Mouse (Mus musculus) hindbrain, embryonic 13.5 days (tissue): ENCODE data around the gene Creb5. TPM values are rescaled to one million over a fixed set of nuclear protein-coding genes. Genes with fewer than 3 reads are reported as not detected.

ENCODE experiments used
- ATAC-seq: fragments of 200-750 bp; cut with Nextera tagmentation; 2 replicates; pipeline ENCODE4 v1.8.0; 2017; ENCODE audit warnings: moderate TSS enrichment; ENCODE audit not compliant: low FRiP score
- H3K27ac ChIP-seq: fragments of 300-500 bp; sonication (generic); 2 replicates; pipeline ENCODE4 v1.5.1; 2015; ENCODE audit warnings: inconsistent platforms, mild to moderate bottlenecking, moderate library complexity
- H3K27me3 ChIP-seq: fragments of 300-500 bp; sonication (generic); 2 replicates; pipeline ENCODE4 v1.6.1; 2015; ENCODE audit warnings: mild to moderate bottlenecking, inconsistent platforms
- H3K36me3 ChIP-seq: fragments of 300-500 bp; sonication (generic); 2 replicates; pipeline ENCODE4 v1.6.1; 2015; ENCODE audit warnings: mild to moderate bottlenecking, inconsistent platforms
- H3K4me1 ChIP-seq: fragments of 300-500 bp; sonication (generic); replicated peaks from 2 replicates; pipeline ENCODE4 v1.6.1; 2015; ENCODE audit warnings: inconsistent platforms
- H3K4me2 ChIP-seq: fragments of 300-500 bp; sonication (generic); 2 replicates; pipeline ENCODE4 v1.6.1; 2015; ENCODE audit warnings: inconsistent platforms, mild to moderate bottlenecking, moderate library complexity
- H3K4me3 ChIP-seq: fragments of 300-500 bp; sonication (generic); 2 replicates; pipeline ENCODE4 v1.5.1; 2015; ENCODE audit warnings: mild to moderate bottlenecking, inconsistent platforms
- H3K9ac ChIP-seq: fragments of 300-500 bp; sonication (generic); 2 replicates; pipeline ENCODE4 v1.6.1; 2015; ENCODE audit warnings: mild to moderate bottlenecking, inconsistent platforms
- H3K9me3 ChIP-seq: fragments of 300-500 bp; sonication (generic); 2 replicates; pipeline ENCODE4 v1.6.1; 2016; ENCODE audit warnings: inconsistent platforms
- WGBS: fragments of 180-500 bp; shearing (Covaris S2); methylation state at CpG from one replicate; pipeline ENCODE4 v1.1.7; 2015; 5-methylcytosine and 5-hydroxymethylcytosine counted together
- polyA plus RNA-seq: library from polyadenylated mRNA; unstranded; fragments of >200 nt; fragmentation: Nextera tagmentation; extraction: Ambion mirVana; gene quantifications from 2 replicates; pipeline ENCODE4 v1.2.1, GENCODE M21; 2015

The Creb5 gene
- polyA plus RNA-seq, 1 experiment from 2014 or later, result 4.1 TPM

GRCm38 (mm10) chr6:53714908-53715321, 427.8 kb downstream of the Creb5 start:
- WGBS, result 93% methylated on average over 9 of the region's 9 CpGs
- ATAC-seq, result no peak
- H3K4me2 ChIP-seq, result no peak overlapping the region

DNA sequence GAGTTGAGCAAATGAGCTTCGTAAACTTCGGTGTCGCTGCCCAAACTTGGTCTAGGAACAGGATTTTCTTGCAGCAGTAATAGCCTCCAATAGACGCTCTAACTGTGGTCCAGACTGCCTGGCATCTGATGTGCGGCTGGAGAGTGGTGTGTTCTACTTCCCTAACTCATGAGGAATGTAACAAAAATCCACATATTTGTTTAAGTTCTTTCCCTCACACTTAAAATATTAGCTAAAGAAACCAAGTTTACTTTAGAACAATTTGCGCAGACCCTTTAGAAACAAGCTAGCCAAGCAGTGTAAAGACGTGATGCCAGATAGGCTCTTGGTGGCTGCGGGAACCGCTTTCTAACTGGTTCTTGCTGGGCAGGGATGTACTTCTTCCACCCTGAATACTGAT, 428.9 kb downstream of the Creb5 start:
- WGBS, result 96% methylated on average over 9 of the region's 9 CpGs
- no peaks in the 10 kb centered on the region for H3K36me3 ChIP-seq
- no peak overlapping the region for H3K4me2 ChIP-seq
- no peaks in the 10 kb centered on the region for H3K9me3 ChIP-seq
- no peak overlapping the region for H3K27ac ChIP-seq
- no peak overlapping the region for H3K9ac ChIP-seq
- no peak for ATAC-seq
- no peaks in the 10 kb centered on the region for H3K4me1 ChIP-seq
- H3K4me3 ChIP-seq, result no peak overlapping the region
- peaks cover 3% of the 10 kb centered on the region; the same call in 1 of the 2 replicates for H3K27me3 ChIP-seq

More at GRCm38 (mm10) chr6:53714908-53715321, 427.8 kb downstream of the Creb5 start:
- Histone ChIP-seq H3K36me3 (no peaks in the 10 kb centered on the region), H3K4me3 (no peak overlapping the region), H3K9me3 (no peaks in the 10 kb centered on the region), H3K27ac (no peak overlapping the region), H3K4me1 (no peaks in the 10 kb centered on the region), H3K9ac (no peak overlapping the region), H3K27me3 (peaks cover 3% of the 10 kb centered on the region; the same call in 1 of the 2 replicates)

DNA sequence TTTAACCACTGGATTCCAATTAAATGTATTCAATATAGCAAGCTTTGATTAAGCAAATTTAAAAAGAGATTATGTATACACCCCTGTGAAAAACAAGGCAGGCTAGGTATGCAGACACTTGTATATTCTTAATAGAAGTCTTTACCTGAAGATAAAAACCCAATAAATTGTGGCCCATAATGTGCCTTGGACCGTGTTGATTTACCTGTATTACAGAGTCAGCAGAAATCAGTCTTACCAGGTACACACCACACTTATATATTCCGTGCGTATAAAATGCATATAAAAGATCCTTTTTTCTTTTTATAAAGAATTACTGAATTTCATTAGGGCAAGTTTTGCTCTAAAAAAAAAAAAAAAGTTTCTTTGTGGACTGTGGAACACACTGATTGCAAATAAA, 432.9 kb downstream of the Creb5 start:
- Histone ChIP-seq H3K4me2 (no peak overlapping the region), H3K9ac (no peak overlapping the region), H3K4me1 (no peaks in the 10 kb centered on the region), H3K36me3 (no peaks in the 10 kb centered on the region), H3K27me3 (peaks cover 16% of the 10 kb centered on the region), H3K9me3 (no peaks in the 10 kb centered on the region), H3K4me3 (no peak overlapping the region), H3K27ac (no peak overlapping the region)
- WGBS, result 91% methylated on average over 3 of the region's 3 CpGs
- ATAC-seq, result no peak

DNA sequence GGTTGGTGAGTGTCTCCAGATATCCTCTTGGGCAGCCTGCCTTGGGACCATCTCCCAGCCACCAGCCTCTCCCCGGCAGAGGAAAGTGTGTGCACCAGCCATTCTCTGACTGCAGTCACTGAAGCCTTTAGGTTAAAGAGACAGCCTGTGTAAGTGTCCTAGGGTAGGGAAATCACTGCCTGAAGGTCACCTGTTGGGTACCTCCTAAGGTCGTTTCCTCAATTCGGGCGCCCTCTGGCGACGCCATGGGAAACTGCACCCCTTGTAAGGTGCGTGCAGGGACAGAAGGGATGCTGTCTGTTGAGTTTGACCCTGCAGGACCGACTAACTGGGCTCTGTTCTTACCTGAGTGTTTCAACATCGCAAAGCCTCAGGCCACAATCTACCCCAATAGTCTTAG, 434.5 kb downstream of the Creb5 start:
- no peak for ATAC-seq
- H3K4me1 ChIP-seq, result no peaks in the 10 kb centered on the region
- WGBS, result 13% methylated on average over 9 of the region's 9 CpGs
- no peaks in the 10 kb centered on the region for H3K9me3 ChIP-seq
- H3K9ac ChIP-seq, result no peak overlapping the region
- H3K36me3 ChIP-seq, result no peaks in the 10 kb centered on the region
- no peak overlapping the region for H3K4me2 ChIP-seq
- H3K27ac ChIP-seq, result no peak overlapping the region
- peaks cover 16% of the 10 kb centered on the region for H3K27me3 ChIP-seq
- no peak overlapping the region for H3K4me3 ChIP-seq

- no peaks in the 10 kb centered on the region for H3K36me3 ChIP-seq
- ATAC-seq, result no peak
- H3K9me3 ChIP-seq, result no peaks in the 10 kb centered on the region
- WGBS, result 84% methylated on average over 4 of the region's 4 CpGs
- H3K4me2 ChIP-seq, result no peak overlapping the region
- H3K4me1 ChIP-seq, result no peaks in the 10 kb centered on the region
- peaks cover 16% of the 10 kb centered on the region for H3K27me3 ChIP-seq
- no peak overlapping the region for H3K4me3 ChIP-seq
- no peak overlapping the region for H3K9ac ChIP-seq
- no peak overlapping the region for H3K27ac ChIP-seq
Measured at GRCm38 (mm10) chr6:53722694-53723093, 435.6 kb downstream of the Creb5 start.

GRCm38 (mm10) chr6:53730487-53730886, 443.4 kb downstream of the Creb5 start:
- Histone ChIP-seq H3K4me3 (no peak overlapping the region), H3K27ac (no peak overlapping the region), H3K27me3 (no peaks in the 10 kb centered on the region), H3K9ac (no peak overlapping the region), H3K4me2 (no peak overlapping the region), H3K9me3 (no peaks in the 10 kb centered on the region), H3K36me3 (no peaks in the 10 kb centered on the region), H3K4me1 (no peaks in the 10 kb centered on the region)
- ATAC-seq, result no peak
- WGBS, result 77% methylated on average over 7 of the region's 7 CpGs

- no peak overlapping the region for H3K27ac ChIP-seq
- no peak overlapping the region for H3K4me2 ChIP-seq
- no peak overlapping the region for H3K9ac ChIP-seq
- ATAC-seq, result no peak
- H3K4me3 ChIP-seq, result no peak overlapping the region
- WGBS, result 83% methylated on average over 5 of the region's 5 CpGs
- no peaks in the 10 kb centered on the region for H3K4me1 ChIP-seq
- no peaks in the 10 kb centered on the region for H3K36me3 ChIP-seq
- no peaks in the 10 kb centered on the region for H3K27me3 ChIP-seq
- H3K9me3 ChIP-seq, result no peaks in the 10 kb centered on the region
Measured at GRCm38 (mm10) chr6:53730996-53731485, 444.0 kb downstream of the Creb5 start.

DNA sequence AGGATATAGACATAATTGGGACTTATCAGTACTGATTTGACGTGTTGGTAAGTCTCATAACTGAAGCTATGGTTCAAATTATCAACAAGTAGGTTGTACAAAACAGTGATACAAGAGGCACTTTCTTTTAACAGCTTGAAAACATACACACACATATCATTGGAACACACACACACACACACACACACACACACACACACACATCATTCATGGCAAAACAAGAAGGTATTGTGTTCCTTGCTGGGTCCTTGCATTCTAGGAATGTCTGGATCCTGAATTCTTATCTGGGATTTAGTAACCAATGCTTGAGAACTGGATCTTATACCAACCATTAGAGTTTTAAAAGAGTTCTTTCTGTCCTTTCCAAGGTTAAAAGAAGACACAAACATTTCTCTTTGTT, 446.5 kb downstream of the Creb5 start:
- H3K27me3 ChIP-seq, result no peaks in the 10 kb centered on the region
- no peaks in the 10 kb centered on the region for H3K36me3 ChIP-seq
- no peaks in the 10 kb centered on the region for H3K4me1 ChIP-seq
- WGBS, result 81% methylated on average over 1 of the region's 1 CpGs
- no peaks in the 10 kb centered on the region for H3K9me3 ChIP-seq
- H3K4me3 ChIP-seq, result no peak overlapping the region
- no peak overlapping the region for H3K27ac ChIP-seq
- no peak for ATAC-seq
- H3K4me2 ChIP-seq, result no peak overlapping the region
- H3K9ac ChIP-seq, result no peak overlapping the region

DNA sequence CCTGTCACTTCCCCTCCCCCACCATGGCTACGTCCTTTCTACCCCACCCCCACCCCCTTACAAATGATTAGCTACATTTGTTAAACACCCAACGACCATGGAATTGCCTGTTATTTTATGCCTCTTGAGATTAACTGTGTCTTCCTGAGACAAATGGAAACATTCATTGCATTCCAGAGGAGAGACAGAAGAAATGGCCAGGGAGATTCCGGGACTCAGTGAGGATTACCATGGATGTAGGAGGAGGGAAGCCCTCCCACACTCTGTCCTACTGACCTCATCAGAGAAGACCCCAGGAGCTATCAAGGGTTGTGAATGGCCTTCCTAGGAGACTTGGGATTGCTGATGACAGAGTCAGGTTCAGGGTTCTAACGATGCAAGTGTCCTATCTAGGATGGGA, 446.9 kb downstream of the Creb5 start:
- H3K4me3 ChIP-seq, result no peak overlapping the region
- no peak overlapping the region for H3K9ac ChIP-seq
- no peaks in the 10 kb centered on the region for H3K36me3 ChIP-seq
- WGBS, result 31% methylated on average over 4 of the region's 4 CpGs
- H3K27ac ChIP-seq, result no peak overlapping the region
- no peaks in the 10 kb centered on the region for H3K27me3 ChIP-seq
- no peaks in the 10 kb centered on the region for H3K4me1 ChIP-seq
- no peak overlapping the region for H3K4me2 ChIP-seq
- H3K9me3 ChIP-seq, result no peaks in the 10 kb centered on the region
- no peak for ATAC-seq

DNA sequence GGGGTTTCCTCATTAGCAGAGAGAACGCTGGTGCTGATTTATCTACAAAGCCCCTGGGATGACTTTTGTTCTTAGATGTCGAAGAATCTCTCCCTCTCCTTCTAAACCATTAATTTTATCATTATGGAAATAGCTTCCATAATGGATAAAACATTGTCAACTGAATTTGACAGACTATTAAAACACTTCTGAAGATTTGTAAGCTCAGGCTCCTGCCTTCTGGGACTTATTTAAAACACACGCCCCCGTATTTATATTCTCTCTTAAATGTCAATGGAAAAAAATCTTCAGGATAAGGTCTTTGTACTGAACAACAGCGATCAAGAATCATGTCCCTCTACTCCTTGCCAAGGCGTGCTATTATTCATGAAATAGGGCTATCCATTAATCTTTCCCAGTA, 448.6 kb downstream of the Creb5 start:
- H3K27ac ChIP-seq, result no peak overlapping the region
- H3K9me3 ChIP-seq, result no peaks in the 10 kb centered on the region
- H3K36me3 ChIP-seq, result no peaks in the 10 kb centered on the region
- H3K4me1 ChIP-seq, result no peaks in the 10 kb centered on the region
- WGBS, result 63% methylated on average over 6 of the region's 6 CpGs
- no peak overlapping the region for H3K4me3 ChIP-seq
- no peak overlapping the region for H3K4me2 ChIP-seq
- no peak for ATAC-seq
- no peaks in the 10 kb centered on the region for H3K27me3 ChIP-seq
- no peak overlapping the region for H3K9ac ChIP-seq

- H3K9ac ChIP-seq, result no peak overlapping the region
- no peak overlapping the region for H3K4me2 ChIP-seq
- H3K27ac ChIP-seq, result no peak overlapping the region
- no peak for ATAC-seq
- H3K4me3 ChIP-seq, result no peak overlapping the region
- H3K9me3 ChIP-seq, result no peaks in the 10 kb centered on the region
- H3K4me1 ChIP-seq, result no peaks in the 10 kb centered on the region
- no peaks in the 10 kb centered on the region for H3K36me3 ChIP-seq
- H3K27me3 ChIP-seq, result no peaks in the 10 kb centered on the region
Measured at GRCm38 (mm10) chr6:53738206-53738605, 451.1 kb downstream of the Creb5 start.

DNA sequence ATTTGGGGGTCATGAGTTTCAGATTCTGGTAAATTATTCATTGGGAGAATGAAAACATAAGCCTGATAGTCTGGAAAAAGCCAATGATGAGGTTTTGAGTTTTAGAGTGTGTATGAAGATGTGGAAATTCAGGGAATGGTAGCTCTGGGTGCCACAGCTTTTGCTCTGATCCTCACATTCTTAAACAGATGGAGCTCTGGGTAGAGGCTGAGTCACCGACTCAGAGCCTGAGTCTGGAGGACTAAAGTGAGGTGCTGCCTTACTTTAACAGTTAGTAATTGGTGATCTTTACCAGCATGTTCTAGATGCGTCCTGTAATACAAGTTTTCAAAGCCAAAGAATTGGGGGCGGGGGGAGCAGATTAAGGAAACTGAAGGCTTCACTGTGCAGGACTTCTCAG, 454.2 kb downstream of the Creb5 start:
- no peaks in the 10 kb centered on the region for H3K9me3 ChIP-seq
- no peak overlapping the region for H3K4me3 ChIP-seq
- no peak overlapping the region for H3K9ac ChIP-seq
- H3K36me3 ChIP-seq, result no peaks in the 10 kb centered on the region
- no peaks in the 10 kb centered on the region for H3K27me3 ChIP-seq
- ATAC-seq, result no peak
- H3K27ac ChIP-seq, result no peak overlapping the region
- H3K4me1 ChIP-seq, result no peaks in the 10 kb centered on the region
- H3K4me2 ChIP-seq, result no peak overlapping the region
- WGBS, result 93% methylated on average over 3 of the region's 3 CpGs
